Mouse (Mus musculus): ENCODE results near the gene Rps27l.

Rps27l gene

DNA sequence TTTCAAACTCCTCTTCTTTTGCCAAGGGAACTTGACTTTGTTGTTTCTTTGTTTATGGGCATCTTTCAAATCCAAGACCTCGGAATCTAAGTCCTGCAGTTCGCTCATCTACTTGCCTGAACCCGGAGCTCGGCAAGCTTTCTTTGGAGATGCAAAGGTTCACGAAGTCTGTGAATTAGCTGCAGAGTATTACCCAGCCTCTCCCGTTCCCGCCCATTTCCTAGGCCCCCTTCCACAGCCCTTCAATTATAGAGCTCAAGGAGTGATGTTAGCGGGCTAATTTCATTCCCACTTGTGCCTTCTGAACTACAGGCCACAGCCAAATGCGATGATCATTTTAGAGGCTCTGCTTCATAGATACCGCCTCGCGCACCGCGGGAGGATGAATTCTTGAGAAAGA, 25.9 kb upstream of the Rps27l start:
- no peak for DNase-seq (ENCODE audit: low read depth in 2 of 2, low spot score in 2 of 2)

DNA sequence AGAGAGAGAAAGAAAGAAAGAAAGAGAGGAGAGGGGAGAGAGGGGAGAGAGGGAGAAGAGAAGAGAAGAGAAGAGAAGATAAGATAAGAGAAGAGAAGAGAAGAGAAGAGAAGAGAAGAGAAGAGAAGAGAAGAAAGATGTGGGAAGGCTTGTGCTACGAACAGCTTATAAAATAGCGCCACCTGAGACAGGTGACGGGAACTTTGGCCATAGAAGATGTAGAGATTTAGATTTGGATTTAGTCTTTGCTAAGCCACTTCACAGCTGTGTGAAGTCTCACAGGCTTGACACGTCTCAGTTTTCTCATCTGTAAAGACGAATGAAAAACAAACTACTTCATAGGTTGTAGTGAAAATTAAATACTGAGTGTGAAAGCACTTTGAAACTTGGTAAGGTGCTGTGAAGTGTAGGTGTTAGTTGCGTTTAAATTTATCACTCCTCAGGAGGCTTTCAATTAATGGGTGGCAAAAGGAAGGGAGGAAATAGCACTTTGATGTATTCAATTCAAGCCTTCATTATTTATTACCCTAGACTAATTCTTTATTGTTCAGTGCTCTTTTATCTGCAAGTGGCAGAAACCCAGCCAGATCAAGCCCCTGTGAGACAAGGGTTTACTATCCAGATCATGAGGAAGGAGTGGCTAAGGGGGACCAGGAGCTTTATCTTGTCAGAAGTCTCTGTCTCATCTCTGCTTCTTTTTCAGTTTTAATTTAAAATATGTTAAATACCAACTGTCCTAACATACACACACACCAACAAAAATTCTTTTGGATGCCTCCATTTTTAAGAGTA, 25.2 kb upstream of the Rps27l start:
- peak in 1 of 2 experiments; percentile 40 for DNase-seq (ENCODE audit: low read depth in 2 of 2, low spot score in 2 of 2)

DNA sequence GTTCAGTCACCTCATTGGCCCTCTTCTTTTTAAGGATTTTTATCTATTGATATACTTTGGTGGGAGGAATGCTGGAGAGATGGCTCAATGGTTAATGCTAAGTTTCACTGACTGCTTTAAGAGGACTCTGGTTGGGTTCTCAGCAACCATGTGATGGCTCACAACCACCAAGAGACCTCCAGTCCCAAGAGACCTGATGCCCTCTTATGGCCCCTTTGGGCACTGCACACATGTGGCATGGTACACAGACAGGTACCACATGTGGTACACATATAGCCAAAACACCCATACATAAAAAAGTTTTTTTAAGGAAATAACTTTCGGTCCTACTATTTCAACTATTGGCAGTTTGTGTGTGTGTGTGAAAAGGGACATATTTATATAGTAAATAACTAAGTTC, 23.8 kb upstream of the Rps27l start:
- peak in 1 of 2 experiments; percentile 51 for DNase-seq (ENCODE audit: low read depth in 2 of 2, low spot score in 2 of 2)

DNA sequence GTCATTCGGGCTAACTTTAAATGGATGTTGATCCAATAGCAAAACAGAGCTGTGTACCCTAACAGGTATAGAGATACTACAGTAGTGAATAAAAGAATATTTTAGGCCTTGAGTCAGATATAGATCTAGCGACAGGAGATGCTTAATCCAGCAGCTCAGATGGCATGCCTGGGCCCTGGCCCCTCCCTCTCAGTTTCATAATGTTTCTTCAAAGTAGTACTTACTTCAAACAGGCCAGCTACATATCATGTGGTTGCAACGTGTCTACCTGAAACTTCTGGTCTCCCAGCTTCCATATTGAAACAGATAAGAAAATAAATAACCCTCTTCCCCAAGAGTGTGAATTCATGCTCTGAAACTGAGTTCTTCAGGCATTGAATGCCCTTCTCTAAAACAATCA, 20.0 kb upstream of the Rps27l start:
- DNase-seq (ENCODE audit: low read depth in 2 of 2, low spot score in 2 of 2): no peak

DNA sequence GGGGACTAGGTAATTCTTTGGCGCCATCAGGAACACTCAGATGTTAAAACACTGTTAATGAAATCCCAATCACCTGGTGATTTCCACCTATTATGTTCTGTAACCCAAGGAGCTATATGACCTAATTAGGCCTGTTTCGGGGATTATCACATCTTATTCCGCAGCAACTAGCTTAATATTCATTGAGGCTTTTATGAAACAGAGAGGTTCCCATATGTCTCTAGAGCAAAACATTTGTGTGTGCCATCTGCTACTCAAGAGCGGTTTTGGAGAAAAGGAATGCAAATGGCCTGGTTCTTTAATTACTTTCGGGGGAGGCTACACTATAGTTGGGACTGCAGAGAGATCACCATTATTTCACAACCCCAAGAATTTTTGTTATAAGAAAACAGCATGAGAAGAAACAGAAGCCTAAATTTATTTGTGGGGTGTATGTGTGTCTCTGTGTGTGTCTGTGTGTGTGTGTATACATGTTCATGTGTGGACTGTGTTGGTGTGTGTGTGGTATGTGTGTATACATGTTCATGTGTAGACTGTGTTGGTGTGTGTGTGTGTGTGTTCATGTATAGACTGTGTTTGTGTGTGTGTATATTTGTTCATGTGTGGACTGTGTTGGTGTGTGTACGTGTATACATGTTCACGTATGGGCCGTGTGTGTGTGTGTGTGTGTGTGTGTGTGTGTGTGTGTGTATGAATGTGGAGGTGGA, 18.0 kb upstream of the Rps27l start:
- no peak for DNase-seq (ENCODE audit: low read depth in 2 of 2, low spot score in 2 of 2)

DNA sequence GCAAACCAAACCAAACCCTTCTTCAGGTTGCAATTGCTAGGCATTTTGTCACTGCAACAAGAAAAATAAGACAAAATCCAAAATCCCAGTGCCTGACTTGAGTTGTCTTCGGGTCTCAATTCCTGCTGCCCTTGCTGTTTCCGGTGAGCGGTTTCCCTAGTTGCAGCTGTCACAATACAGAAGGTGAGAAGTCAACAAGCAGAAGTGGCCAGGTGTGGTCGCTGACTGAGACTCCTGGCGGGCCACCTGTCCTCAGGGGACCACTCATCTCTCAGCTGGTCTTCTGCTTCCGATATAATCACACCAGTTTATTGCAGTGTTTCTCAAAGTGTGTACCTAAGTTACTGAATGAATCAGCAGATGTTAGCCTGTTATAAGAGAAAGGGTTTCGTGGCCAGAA, 15.5 kb upstream of the Rps27l start:
- DNase-seq (ENCODE audit: low read depth in 2 of 2, low spot score in 2 of 2): no peak

DNA sequence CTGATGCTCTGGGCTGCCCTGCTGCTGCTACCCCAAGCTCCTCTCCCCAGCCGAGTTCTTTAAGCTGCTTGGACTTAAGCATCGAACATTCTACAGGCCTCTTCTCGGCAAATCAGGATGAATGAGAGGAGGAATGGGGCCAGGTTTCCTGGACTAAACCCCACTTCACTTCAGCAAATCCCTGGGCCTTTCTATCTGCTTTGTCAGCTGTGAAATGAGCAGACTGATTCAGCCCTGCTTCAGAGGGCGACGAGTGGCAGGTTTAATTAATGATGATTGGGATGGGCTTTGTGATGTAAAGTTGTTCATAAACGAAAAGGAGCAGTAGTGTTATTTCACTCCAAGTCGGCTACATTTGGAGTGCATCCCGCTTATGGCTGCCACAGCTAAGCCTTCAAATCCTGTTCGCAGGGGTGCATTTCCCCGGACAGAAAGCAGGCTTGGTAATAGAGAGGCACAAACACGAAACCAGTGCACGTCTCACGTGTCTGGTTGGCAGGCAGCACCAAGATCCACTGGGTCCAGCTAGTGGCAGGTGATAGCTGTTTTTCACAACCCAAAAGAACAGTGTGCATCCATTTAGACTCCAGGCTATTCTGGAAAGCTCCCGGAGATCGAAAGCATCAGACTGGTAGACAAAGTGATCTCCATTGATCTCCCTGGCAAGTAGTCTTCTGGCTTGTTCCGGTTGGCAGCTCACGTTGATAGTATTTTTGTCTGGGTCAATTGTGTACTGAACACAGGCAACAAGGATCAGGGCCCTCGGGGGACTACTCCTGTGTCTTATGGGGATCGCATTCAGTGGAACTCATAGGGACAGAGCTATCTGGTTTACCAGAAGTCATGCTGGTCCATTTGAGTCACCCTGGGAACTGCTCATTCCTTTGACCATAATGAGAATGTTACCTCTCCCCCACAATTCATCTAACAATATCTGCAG, 11.7 kb upstream of the Rps27l start:
- DNase-seq (ENCODE audit: low read depth in 2 of 2, low spot score in 2 of 2): no peak

DNA sequence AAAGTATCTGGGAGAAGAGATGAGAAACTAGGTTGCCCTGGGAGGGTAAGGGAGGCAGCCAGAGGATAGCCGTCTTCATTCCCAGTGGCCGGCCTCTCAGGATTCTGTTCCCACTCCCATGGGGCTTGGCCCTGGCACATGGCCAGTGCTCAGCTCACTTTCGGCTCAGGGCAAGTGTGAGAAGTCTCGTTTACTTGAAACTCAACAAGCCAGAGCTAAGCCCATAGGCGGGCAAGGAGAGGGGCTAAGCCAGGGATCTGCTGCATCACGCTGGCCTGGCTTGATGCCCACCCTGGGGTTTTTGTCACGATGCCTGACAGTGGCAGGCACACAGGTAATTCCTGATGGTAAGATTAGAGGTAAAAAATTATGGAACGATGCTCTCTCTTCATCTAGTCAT, 8.4 kb upstream of the Rps27l start:
- DNase-seq (ENCODE audit: low read depth in 2 of 2, low spot score in 2 of 2): no peak

DNA sequence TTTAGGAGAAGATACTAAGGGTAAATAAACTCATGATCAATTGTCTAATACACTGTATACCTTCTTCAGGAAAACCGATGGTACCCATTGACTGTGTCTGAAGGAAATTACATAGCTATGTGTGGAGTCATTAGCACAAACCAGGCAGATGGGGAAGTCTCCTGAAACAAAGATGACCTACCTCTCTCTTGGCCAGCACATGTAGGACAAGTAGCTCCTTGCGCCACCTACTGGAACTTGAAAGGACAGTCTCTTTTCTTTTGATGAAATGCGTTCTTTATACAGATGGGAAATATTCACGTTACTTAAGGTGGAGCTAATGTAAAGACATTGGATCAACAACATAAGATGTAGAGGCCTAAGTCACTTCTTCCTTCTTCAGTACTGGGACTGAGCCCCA, 7.0 kb upstream of the Rps27l start:
- DNase-seq (ENCODE audit: low read depth in 2 of 2, low spot score in 2 of 2): peak in 1 of 2 experiments; percentile 59

DNA sequence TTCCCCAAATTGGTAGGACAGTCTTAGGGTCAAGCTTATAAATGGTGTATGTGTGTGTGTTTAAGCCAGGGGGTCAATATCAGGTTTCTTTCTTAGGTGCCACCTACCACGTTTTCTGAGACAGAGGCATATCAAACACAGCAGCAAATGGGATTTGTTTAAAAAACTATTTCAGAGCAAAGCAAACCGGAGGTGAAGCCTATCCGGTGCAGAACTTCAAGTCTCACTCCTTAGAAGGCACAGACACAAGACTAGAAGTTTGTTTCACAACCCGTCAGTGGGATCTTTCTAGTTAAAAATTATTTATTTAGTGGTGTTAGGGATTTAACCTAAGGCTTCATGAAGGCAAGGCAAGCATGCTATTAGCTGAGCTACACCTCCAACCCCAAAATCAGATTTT, 725 bp upstream of the Rps27l start:
- DNase-seq (ENCODE audit: low read depth in 2 of 2, low spot score in 2 of 2): no peak

DNA sequence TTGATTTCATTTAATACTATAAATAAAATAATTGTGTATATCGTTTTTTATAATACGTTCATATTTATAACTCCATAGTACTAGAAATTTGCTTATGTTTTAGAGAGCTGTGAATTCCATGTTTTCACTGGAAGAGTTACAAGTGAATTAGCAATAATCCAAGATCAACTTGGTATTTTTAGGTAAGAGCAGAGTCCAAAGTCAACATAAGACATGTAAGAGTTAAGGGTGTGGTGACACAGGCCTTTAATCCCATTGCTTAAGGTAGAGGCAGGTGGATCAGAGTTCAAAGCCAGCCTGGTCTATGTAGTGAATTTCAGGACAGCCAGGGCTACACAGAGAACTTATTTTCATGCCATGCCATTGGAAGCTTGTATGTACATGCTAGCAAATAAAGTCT, 2.6 kb downstream of the Rps27l start:
- DNase-seq (ENCODE audit: low read depth in 2 of 2, low spot score in 2 of 2): no peak

DNA sequence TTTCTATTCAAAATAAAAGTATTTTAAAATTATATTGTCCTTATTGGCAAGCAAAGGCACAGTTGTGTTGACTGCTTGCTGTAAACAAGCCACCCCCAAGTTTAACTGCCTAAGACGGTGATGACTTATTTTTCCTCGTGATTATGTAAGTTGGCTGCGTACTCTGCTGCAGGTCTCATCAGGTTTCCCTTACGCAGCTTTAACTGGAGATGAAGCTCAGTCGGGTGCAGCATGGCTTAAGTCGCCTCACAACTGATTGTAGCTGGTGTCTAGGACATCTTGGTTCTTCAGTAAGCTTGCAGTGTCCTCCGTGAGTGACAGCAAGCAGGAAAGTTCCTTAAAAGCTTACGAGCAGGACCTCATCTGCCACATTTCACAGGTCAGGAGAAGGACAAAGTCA, 6.4 kb downstream of the Rps27l start:
- no peak for DNase-seq (ENCODE audit: low read depth in 2 of 2, low spot score in 2 of 2)

DNA sequence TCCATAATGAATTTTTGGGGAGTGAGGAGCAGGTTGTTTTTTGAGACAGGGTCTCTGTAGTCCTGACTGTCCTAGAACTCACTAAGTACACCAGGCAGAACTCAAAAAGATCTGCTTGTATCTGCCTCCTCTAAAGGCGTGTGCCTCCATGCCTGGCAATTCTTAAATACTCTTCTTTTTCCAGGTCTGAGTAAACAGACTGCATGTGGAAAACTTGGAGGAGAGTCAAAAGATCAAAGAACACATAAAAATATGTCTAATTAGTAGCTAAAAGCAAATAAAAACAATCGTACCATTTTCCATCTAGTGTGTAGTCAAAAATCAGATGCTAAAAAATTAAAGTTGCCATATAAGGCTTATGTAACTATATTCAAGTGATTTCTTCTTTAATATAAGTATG, 7.0 kb downstream of the Rps27l start:
- no peak for DNase-seq (ENCODE audit: low read depth in 2 of 2, low spot score in 2 of 2)

DNA sequence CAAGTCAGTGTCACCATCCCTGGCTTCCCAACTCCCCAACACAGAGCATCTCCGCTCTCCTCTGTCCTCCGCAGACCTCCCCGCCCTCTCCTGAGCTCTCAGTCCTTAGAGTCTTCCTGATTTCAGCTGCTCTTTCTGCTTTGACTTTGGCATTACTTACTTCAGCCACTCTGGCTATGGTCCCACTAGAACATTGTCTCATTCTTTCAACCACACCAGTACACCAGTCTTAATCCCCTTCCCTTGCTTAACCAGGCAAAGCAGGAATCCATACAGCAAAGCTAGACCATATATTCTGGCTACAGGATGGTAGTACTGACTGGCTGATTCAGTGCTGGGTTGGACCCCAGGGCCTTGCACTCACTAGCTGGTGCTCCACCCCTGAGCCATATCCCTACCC, 11.6 kb downstream of the Rps27l start:
- no peak for DNase-seq (ENCODE audit: low read depth in 2 of 2, low spot score in 2 of 2)

DNA sequence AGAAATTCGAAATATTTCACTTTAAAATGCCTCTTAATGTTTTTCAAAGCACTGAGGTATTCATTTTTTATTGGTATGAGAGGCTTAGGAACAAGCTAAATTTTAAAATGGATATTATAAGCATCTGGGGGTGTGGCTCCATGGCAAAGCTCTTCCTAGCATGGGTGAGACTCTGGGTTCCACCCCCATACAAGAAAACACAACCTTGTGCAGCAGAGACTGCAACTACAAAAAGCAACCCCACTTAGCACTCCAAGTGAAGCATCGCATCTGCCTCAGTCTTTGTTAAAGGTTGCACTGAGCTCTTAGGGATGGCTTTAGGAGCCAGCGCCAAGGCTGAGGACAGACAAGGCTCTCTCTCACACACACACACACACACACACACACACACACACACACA, 15.6 kb downstream of the Rps27l start:
- no peak for DNase-seq (ENCODE audit: low read depth in 2 of 2, low spot score in 2 of 2)

DNA sequence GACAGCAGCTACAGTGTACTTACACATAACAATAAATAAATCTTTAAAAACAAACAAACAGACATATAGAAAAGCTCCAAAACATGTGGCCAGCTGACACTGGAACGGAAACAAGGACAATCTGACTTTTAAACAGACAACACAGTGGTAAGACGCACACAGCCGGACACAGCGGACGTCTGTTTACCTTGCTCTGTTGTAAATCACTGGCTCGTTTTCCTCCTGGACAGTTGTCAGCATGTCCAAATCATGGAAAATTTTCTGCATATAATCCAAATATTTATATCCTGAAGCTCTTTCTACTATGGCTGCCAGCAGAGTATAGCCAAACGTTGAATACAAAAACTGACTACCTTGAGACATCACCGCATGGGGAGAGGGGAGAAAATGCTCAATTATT, 21.6 kb downstream of the Rps27l start:
- DNase-seq (ENCODE audit: low read depth in 2 of 2, low spot score in 2 of 2): no peak

DNA sequence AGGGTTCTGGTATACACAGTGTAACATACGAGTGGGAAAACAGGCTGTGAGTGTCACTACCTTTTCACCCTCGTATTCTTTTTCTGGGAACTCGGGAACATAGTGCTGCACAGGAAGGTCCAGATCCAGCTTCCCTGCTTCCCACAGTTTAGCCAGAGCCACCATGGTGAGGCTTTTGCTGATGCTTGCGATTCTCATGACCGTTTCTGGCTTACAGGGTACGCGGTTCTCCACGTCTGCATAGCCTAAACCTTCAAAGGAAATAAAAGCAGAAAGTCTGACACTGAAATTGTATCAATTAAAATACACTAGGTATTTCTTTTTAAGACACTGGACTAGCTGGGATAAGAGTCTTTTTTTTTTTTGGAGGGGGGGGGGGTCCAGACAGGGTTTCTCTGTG, 25.2 kb downstream of the Rps27l start:
- no peak for DNase-seq (ENCODE audit: low read depth in 2 of 2, low spot score in 2 of 2)

DNA sequence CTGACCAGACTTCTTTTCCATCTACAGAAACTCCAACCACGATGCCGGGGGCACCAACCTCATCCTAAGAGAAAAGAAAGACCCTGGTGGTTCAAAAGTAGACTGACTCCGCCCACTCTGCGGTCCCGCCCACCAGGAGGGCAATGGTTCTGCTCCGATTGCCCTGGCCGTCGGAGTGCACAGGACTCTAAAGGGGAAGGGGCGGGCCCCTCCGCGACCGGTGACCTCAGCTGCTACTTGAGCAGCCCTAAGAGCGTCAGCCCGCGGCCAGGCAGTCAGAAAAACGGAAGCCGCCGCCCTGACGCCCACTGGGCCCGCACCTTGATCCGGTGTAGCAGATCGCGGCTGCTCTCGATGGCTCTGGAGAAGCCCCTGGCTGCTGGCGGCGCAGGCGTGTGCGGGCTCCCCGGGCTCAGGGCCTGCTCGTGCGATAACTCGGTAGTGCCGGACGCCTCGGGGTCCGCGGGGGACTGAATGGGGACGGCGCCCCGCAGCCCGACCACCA, 28.9 kb downstream of the Rps27l start:
- DNase-seq (ENCODE audit: low read depth in 2 of 2, low spot score in 2 of 2): peak; percentile 59 to 73

DNA sequence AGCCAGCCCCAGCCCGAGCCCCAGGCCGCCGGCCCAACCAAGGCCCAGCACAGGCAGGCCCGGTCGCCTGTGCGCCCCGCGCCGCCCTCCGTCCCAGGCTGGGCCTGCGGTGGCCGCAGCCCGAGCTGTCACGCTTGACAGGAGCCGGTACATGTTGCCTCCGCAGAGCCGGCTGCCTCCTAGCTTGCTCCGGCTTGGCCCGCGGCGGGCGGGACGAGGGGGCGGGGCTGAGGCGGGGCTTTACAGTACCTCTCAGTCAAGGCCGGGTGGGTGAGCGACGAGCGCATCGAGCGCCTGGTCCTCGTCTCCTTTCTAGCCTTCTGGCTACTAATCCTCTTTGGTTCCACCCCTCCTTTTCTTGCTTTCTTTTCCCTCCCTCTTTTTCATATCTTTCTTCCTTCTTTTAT, 29.4 kb downstream of the Rps27l start, which contains the start of gene Lactb:
Gene Lactb (minus strand): TSS at position 246 of the 407 bp plus-strand sequence.
- peak; percentile 87 to 92 for DNase-seq (ENCODE audit: low read depth in 2 of 2, low spot score in 2 of 2)

DNA sequence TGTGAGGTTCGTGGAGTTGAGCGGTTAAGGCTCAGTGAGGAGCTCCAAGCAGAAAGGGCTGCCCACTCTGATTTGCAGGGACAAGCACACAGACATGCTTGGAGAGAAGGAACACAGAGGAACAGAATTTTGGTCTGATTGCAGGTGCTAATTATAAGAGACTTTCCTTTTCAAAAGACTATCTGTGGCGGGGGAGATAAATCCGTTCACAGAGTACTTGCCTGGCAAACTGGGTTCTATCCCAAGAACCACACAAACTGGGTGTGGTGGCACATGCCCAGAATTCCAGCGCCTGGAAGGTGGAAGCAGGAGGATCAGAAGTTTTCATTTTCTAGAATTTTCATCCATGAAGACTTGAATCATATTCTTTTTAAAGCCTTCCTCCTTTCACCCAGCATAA, 31.2 kb downstream of the Rps27l start:
- DNase-seq (ENCODE audit: low read depth in 2 of 2, low spot score in 2 of 2): no peak

DNA sequence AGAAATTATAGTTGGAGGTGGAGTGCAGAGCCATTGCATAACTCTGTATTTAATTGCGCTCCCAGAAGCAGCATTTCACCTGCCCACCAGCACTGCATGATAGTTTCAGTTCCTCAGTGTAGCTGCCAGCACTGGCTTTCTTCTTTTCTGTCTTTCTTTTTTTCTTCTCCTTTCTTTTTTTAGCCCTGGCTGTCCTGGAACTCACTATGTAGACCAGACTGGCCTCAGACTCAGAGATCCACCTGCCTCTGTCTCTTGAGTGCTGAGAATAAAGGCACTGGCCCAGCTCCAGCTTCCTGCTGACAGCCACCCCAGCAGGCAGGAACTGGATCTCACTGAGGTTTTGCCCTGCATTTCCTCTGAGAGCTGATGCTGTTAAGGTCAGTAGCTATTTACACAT, 32.1 kb downstream of the Rps27l start:
- DNase-seq (ENCODE audit: low read depth in 2 of 2, low spot score in 2 of 2): no peak

Measured in CD8-positive naive resting alpha-beta T cell, adult 2 months (primary cell).